Mouse (Mus musculus) bone marrow, adult 2 months (tissue): ENCODE measurements around the gene Gm45208.

Source experiments
- CTCF ChIP-seq: fragments of 200-500 bp; IDR thresholded peaks from 2 replicates; pipeline ENCODE4 v1.5.1; 2011; ENCODE audit warnings: low read length, control low read depth; ENCODE audit not compliant: control insufficient read depth, insufficient read depth
- POLR2A ChIP-seq: fragments of 200-500 bp; IDR thresholded peaks from 2 replicates; pipeline ENCODE4 v1.6.1; 2011; ENCODE audit warnings: low read depth, mild to moderate bottlenecking, control low read depth, low read length, borderline replicate concordance; ENCODE audit not compliant: control insufficient read depth

DNA sequence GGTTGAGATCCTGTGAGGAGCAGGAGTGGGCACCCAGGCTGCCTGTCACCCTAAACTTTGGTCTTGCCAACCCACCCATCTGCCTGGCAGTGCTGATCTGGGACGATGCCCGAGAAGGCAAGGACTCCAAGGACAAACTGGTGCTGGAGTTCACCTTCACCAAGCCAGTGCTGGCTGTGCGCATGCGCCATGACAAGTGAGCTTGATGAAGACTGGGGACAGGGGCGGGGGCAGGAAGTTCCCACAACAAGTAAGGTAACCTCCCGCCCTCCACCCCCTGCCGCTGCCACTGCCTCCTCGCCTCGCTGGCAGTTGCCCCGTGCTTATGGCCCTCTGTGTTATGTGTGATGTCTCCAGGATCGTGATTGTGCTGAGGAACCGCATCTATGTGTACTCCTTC, 3.8 kb downstream of the Gm45208 start:
- TF ChIP-seq CTCF (no peak), POLR2A (no peak)
